Mouse (Mus musculus) liver, postnatal 0 days (tissue): Measurements from ENCODE around the gene Sh3bp4.

Source experiments
- CTCF ChIP-seq: sonication (generic); IDR thresholded peaks from 2 replicates; pipeline ENCODE4 v1.5.1; 2016; ENCODE audit warnings: antibody characterized with exemption, low read depth
- EP300 ChIP-seq: IDR thresholded peaks from 2 replicates; pipeline ENCODE4 v1.6.1; 2016; ENCODE audit warnings: antibody characterized with exemption, low read depth, mild to moderate bottlenecking

- no peak for TF ChIP-seq CTCF
- TF ChIP-seq EP300, result no peak
These were observed 63.1 kb downstream of the Sh3bp4 start for GRCm38 (mm10) chr1:89133266-89133665.
